Mouse (Mus musculus): Measurements from ENCODE around the gene Tle2.

DNA sequence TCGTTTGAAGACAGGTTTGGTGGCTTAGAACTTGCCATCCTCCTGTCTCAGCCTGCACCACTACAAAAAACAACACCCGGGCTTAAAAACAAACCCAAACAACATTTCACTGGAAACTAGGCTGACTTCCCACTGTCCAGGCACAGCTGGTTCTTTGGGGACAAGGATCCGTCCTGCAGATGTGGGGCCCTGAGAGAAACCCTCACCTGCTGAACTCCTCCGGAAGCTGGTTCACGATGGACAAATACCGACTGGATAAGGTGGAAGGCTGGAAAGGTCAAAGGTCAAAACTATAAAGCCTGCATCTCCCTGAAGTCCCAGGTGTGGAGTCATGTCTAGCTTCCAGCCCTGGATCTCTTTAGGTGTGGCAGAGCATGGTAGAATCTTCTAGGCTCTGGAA, 24.5 kb downstream of the Tle2 start:
- no peak for TF ChIP-seq TAL1 (conservative IDR thresholded peaks at IDR 0.05; ENCODE audit: low read depth, low read length)
- TF ChIP-seq CTCF (IDR thresholded peaks at IDR 0.05; ENCODE audit: low read depth, low read length) = no peak
- TF ChIP-seq GATA1 (IDR thresholded peaks at IDR 0.05; ENCODE audit: borderline replicate concordance, low read length) = no peak

Measured in G1E (cell line).